Mouse (Mus musculus): ENCODE measurements around the gene Plekhh2.

DNA sequence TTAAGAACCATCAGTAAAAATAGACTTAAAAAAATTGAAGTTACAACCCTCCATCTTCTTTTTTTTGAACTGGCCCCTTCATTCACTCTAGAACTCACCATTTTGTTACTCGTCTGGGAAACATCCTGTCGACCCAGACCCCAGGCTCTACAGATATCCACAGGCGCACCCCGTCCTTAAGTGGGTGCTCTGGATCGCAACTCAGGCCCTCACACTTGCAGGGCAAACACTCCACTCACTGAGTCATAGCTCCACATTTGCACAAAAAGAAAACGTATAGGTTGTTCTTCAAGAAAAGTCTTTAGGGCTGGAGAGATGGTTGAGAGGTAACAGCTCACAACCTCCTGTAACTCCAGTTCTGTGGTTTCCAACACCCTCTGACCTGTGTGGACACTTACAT, 25.6 kb downstream of the Plekhh2 start:
- TF ChIP-seq POLR2A (IDR thresholded peaks at IDR 0.05; ENCODE audit: extremely low read depth, insufficient read depth, low read length) (no peak), CTCF (IDR thresholded peaks at IDR 0.05; ENCODE audit: low read depth, low read length) (no peak)

All from liver, adult 2 months (tissue).